Mouse (Mus musculus) lung, embryonic 14.5 days (tissue): ENCODE measurements around the gene Nudt19. TPM values are rescaled to one million over a fixed set of nuclear protein-coding genes. Genes with fewer than 3 reads are reported as not detected.
A peak's percentile ranks its signal among the peaks of the same experiment; 100 is the strongest.

Experiments used
- ATAC-seq: fragments of 200-750 bp; cut with Nextera tagmentation; 2 replicates; pipeline ENCODE4 v1.8.0; 2017; ENCODE audit warnings: mild to moderate bottlenecking, moderate TSS enrichment, moderate library complexity; ENCODE audit not compliant: insufficient read depth
- DNase-seq: peaks from one replicate; pipeline ENCODE4 v3.0.0-alpha.2; 2015
- H3K27ac ChIP-seq: fragments of 300-500 bp; sonication (generic); 2 replicates; pipeline ENCODE4 v1.5.1; 2014; ENCODE audit warnings: low read depth, mild to moderate bottlenecking, moderate library complexity
- H3K27me3 ChIP-seq: fragments of 300-500 bp; sonication (generic); 2 replicates; pipeline ENCODE4 v1.6.1; 2014; ENCODE audit warnings: low read length, control low read depth; ENCODE audit not compliant: insufficient read depth
- H3K36me3 ChIP-seq: fragments of 300-500 bp; sonication (generic); 2 replicates; pipeline ENCODE4 v1.6.1; 2014; ENCODE audit warnings: control low read depth; ENCODE audit not compliant: insufficient read depth
- H3K4me1 ChIP-seq: fragments of 300-500 bp; sonication (generic); 2 replicates; pipeline ENCODE4 v1.6.1; 2014; ENCODE audit warnings: antibody characterized with exemption, control low read depth; ENCODE audit not compliant: insufficient read depth
- H3K4me2 ChIP-seq: fragments of 300-500 bp; sonication (generic); 2 replicates; pipeline ENCODE4 v1.6.1; 2014; ENCODE audit warnings: mild to moderate bottlenecking
- H3K4me3 ChIP-seq: fragments of 300-500 bp; sonication (generic); 2 replicates; pipeline ENCODE4 v1.5.1; 2014; ENCODE audit warnings: low read depth, low read length
- H3K9ac ChIP-seq: fragments of 300-500 bp; sonication (generic); 2 replicates; pipeline ENCODE4 v1.6.1; 2014
- H3K9me3 ChIP-seq: fragments of 300-500 bp; sonication (generic); 2 replicates; pipeline ENCODE4 v1.6.1; 2016; ENCODE audit warnings: low read depth, low read length, control low read depth
- CTCF ChIP-seq: IDR thresholded peaks from 2 replicates; pipeline ENCODE4 v1.5.1; 2016; ENCODE audit warnings: antibody characterized with exemption, low read depth
- WGBS: fragments of 180-500 bp; shearing (Covaris S2); extraction: QIAGEN DNeasy Blood & Tissue Kit; methylation state at CpG from one replicate; pipeline ENCODE4 v1.1.7; 2014; 5-methylcytosine and 5-hydroxymethylcytosine counted together
- polyA plus RNA-seq: library from polyadenylated mRNA; unstranded; fragments of >200 nt; fragmentation: Nextera tagmentation; extraction: Ambion mirVana; gene quantifications from 2 replicates; pipeline ENCODE4 v1.2.1, GENCODE M21; 2014

Gene Nudt19
- polyA plus RNA-seq, 1 experiment from 2014 or later = 54.9 TPM

DNA sequence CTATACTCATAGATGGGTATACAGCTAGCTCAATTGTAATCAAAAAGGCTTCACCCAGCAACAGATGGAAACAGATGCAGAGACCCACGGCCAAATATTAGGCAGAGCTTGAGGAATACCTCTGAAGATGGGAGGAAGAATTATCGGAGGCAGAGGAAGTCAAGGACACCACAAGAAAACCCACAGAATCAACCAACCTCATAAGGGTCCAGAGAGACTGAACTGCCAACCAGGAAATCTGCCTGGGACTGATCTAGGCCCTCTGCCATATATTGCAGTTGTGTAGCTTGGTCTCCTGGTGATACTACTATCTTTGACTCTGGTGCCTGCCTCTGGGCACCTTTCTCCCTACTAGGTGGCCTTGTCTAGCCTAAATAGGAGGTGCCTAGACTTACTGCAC lies 29.3 kb downstream of the Nudt19 start:
- Histone ChIP-seq H3K36me3 (no peaks in the 10 kb centered on the region), H3K9me3 (no peaks in the 10 kb centered on the region), H3K4me2 (no peak overlapping the region), H3K4me1 (no peaks in the 10 kb centered on the region), H3K27ac (no peak overlapping the region), H3K27me3 (no peaks in the 10 kb centered on the region), H3K4me3 (no peak overlapping the region), H3K9ac (no peak overlapping the region)
- no peak for ATAC-seq
- TF ChIP-seq CTCF = no peak
- WGBS = 84% methylated on average over 2 of the region's 2 CpGs
- no peak for DNase-seq

DNA sequence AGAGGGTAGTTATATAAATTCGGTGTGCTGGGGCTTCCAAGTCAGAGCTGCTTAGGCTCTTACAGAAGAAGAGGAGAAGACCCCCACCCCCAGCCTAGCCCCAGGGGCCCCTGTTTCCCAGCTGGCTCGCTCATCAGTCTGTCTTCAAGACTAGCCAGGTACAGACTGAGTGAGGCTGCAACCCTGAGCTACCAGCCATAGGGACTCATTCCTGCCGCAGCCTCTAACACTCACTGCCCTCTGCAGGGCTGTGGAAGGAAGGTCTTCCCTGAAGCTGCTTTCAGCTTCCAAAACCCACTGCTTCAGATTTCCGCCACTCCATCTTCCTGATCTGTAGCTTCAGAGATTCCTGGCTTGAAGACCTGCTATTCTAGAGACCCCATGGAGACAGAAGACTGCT lies 54.1 kb downstream of the Nudt19 start:
- Histone ChIP-seq H3K36me3 (no peaks in the 10 kb centered on the region), H3K4me3 (no peak overlapping the region), H3K9ac (no peak overlapping the region), H3K27me3 (no peaks in the 10 kb centered on the region), H3K4me2 (no peak overlapping the region), H3K9me3 (no peaks in the 10 kb centered on the region), H3K27ac (no peak overlapping the region), H3K4me1 (no peaks in the 10 kb centered on the region)
- WGBS = 26% methylated on average over 4 of the region's 4 CpGs
- ATAC-seq (no peak), DNase-seq (peak; percentile 55)
- peak; percentile 56 for TF ChIP-seq CTCF

DNA sequence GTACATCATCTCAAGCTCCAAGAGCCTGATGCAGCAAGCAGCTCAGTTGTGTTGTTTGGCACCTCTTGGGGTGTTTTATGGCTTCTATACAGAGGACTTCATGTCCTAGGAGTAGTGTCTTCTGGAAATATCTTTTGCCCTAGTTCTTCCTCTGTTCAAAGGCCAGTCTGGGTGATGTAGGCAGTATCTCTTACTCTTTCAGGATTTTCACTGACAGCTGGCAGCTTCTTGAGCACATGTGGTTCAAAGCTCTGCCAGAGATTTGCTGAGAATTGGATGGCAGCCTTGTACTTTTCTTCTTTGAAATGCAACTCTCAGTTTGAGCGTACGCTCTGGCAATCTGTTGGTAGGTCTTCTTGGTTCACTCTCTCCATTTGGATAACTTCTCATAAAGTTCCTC lies 58.6 kb downstream of the Nudt19 start:
- Histone ChIP-seq H3K4me3 (no peak overlapping the region), H3K36me3 (no peaks in the 10 kb centered on the region), H3K27ac (no peak overlapping the region), H3K9ac (no peak overlapping the region), H3K4me2 (no peak overlapping the region), H3K27me3 (no peaks in the 10 kb centered on the region), H3K4me1 (no peaks in the 10 kb centered on the region), H3K9me3 (no peaks in the 10 kb centered on the region)
- DNase-seq = no peak
- no peak for TF ChIP-seq CTCF
- ATAC-seq = no peak
- 93% methylated on average over 2 of the region's 2 CpGs for WGBS

Other genes with a start within 250 kb of the Nudt19 start
- gene Gpatch1, start 237.9 kb downstream of the Nudt19 start, polyA plus RNA-seq = 15.9 and 16.1 TPM in 2 replicates
- gene Rhpn2, start 222.1 kb downstream of the Nudt19 start, polyA plus RNA-seq = 3.0 and 3.6 TPM in 2 replicates
- gene Faap24, start 159.5 kb downstream of the Nudt19 start, polyA plus RNA-seq = 17.7 and 20.2 TPM in 2 replicates
- 47.9 and 49.4 TPM in 2 replicates for gene Cep89, start 159.3 kb downstream of the Nudt19 start, polyA plus RNA-seq
- 0.49 and 0.67 TPM in 2 replicates for gene Slc7a9, start 107.5 kb downstream of the Nudt19 start, polyA plus RNA-seq
- 0.30 and 0.75 TPM in 2 replicates for gene Tdrd12, start 18.6 kb downstream of the Nudt19 start, polyA plus RNA-seq
- gene Rgs9bp, start 29.3 kb upstream of the Nudt19 start, polyA plus RNA-seq = 0.24 and 0.36 TPM in 2 replicates
- gene Ankrd27, start 29.9 kb upstream of the Nudt19 start, polyA plus RNA-seq = 38.1 and 38.8 TPM in 2 replicates
- gene Pdcd5, start 91.2 kb upstream of the Nudt19 start, polyA plus RNA-seq = 266 and 281 TPM in 2 replicates
- gene Dpy19l3, start 198.2 kb upstream of the Nudt19 start, polyA plus RNA-seq = 36.1 and 39.4 TPM in 2 replicates
- 19.0 and 20.6 TPM in 2 replicates for gene Zfp507, start 246.7 kb upstream of the Nudt19 start, polyA plus RNA-seq